Mouse (Mus musculus) heart, adult 9 months (tissue): ENCODE results near the gene Lhfp.
A peak's percentile ranks its signal among the peaks of the same experiment; 100 is the strongest.

Source experiments
- DNase-seq, 2 experiments: peaks; one replicate each; pipeline ENCODE4 v3.0.0; 2022; ENCODE audit warnings: low spot score in 2 of 2

Gene Lhfp

GRCm38 (mm10) chr3:53040593-53041410 is 526 bp upstream of the Lhfp start:
- DNase-seq, result peak in 1 of 2 experiments; percentile 36

- DNase-seq, result no peak
These were observed 876 bp downstream of the Lhfp start for GRCm38 (mm10) chr3:53042240-53042567.

- no peak for DNase-seq
These were observed 2.0 kb downstream of the Lhfp start for GRCm38 (mm10) chr3:53043206-53043780.

GRCm38 (mm10) chr3:53044238-53044637 is 2.9 kb downstream of the Lhfp start:
- DNase-seq, result peak in 1 of 2 experiments; percentile 50

- no peak for DNase-seq
These were observed 3.5 kb downstream of the Lhfp start for GRCm38 (mm10) chr3:53044682-53045299.

- DNase-seq, result no peak
These were observed 4.4 kb downstream of the Lhfp start for GRCm38 (mm10) chr3:53045697-53046096.

- DNase-seq, result peak in 1 of 2 experiments; percentile 45
These were observed 5.0 kb downstream of the Lhfp start for GRCm38 (mm10) chr3:53046371-53046770.

- no peak for DNase-seq
These were observed 11.1 kb downstream of the Lhfp start for GRCm38 (mm10) chr3:53052385-53052784.

GRCm38 (mm10) chr3:53056430-53056829 is 15.1 kb downstream of the Lhfp start:
- DNase-seq, result no peak

- peak; percentile 51 to 71 for DNase-seq
These were observed 18.6 kb downstream of the Lhfp start for GRCm38 (mm10) chr3:53059959-53060358.

GRCm38 (mm10) chr3:53063423-53064147 is 22.3 kb downstream of the Lhfp start:
- peak in 1 of 2 experiments; percentile 65 for DNase-seq

GRCm38 (mm10) chr3:53065267-53066094 is 24.2 kb downstream of the Lhfp start:
- DNase-seq, result peak in 1 of 2 experiments; percentile 25

GRCm38 (mm10) chr3:53066095-53066372 is 24.7 kb downstream of the Lhfp start:
- no peak for DNase-seq

GRCm38 (mm10) chr3:53068399-53068798 is 27.1 kb downstream of the Lhfp start:
- no peak for DNase-seq

GRCm38 (mm10) chr3:53074264-53074663 is 32.9 kb downstream of the Lhfp start:
- DNase-seq, result no peak

- DNase-seq, result no peak
These were observed 33.4 kb downstream of the Lhfp start for GRCm38 (mm10) chr3:53074761-53075160.

GRCm38 (mm10) chr3:53080286-53080685 is 39.0 kb downstream of the Lhfp start:
- no peak for DNase-seq

- no peak for DNase-seq
These were observed 39.4 kb downstream of the Lhfp start for GRCm38 (mm10) chr3:53080710-53081109.

- peak in 1 of 2 experiments; percentile 41 for DNase-seq
These were observed 42.4 kb downstream of the Lhfp start for GRCm38 (mm10) chr3:53083717-53084116.

GRCm38 (mm10) chr3:53084806-53085205 is 43.5 kb downstream of the Lhfp start:
- no peak for DNase-seq

- DNase-seq, result no peak
These were observed 45.3 kb downstream of the Lhfp start for GRCm38 (mm10) chr3:53086481-53087155.
